Mouse (Mus musculus) hindlimb bud, embryonic 11.5 days (tissue): ENCODE measurements around the gene Ano10.

ENCODE experiments used
- DNase-seq: peaks from one replicate; pipeline ENCODE4 v3.0.0-alpha.2; 2012; ENCODE audit warnings: low read depth, low spot score; ENCODE audit errors: extremely low spot score

Gene Ano10

DNA sequence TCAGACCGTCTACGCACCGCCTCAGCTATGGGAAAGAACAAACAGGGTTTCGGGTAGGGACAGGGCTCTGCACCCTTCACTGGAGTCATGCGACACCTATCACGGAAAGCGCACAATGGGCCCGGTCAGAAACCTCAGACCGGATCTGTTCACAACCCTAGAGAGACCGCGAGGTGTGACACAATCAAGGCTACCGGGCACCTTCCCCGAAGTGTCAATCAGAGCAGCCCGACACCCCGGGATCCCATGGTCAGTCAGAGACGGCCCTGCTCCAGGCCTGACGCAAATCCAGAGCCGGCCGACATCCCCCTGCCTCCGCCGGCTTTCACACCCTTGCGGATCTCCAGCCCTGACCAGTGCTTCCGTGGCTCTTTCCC, 370 bp downstream of the Ano10 start:
- DNase-seq = no peak

DNA sequence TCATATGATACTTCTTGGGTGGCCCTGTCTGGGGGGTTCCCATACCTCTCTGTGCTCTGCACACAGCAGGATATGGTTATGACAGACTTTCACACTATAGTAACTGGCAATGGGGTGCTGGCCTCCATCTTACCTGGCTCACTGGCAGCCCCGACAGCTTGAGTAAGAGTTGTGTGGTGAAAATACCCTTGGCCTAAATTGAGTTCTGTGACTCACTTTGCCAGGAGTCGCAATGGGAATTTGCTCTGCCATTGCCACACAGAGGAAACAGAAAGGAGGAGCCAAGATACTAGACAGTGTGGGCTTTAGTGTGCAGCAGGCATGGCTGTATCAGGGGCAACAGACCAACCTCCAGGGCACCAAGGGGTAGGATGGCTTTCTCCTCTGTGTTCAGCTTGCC, 4.0 kb downstream of the Ano10 start:
- no peak for DNase-seq

DNA sequence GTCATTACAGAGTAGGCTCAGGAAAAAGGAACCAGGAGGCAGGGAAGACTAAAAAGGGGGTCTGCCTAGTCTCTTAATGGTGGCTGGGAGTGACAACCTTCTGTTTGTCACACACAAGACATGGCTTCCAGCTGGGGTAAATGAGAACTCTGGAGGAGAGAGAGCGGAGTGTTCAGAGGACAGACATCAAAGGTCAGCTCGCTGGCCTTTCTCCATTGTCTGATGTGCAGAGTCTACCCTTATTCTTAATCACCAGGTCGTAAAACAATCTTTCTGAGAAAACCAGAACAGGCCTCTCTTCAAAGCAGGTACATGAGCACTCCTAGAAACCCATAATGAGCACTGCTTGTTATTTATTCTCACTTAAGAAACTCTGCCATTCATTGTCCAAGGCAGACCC, 5.8 kb downstream of the Ano10 start:
- DNase-seq = no peak

DNA sequence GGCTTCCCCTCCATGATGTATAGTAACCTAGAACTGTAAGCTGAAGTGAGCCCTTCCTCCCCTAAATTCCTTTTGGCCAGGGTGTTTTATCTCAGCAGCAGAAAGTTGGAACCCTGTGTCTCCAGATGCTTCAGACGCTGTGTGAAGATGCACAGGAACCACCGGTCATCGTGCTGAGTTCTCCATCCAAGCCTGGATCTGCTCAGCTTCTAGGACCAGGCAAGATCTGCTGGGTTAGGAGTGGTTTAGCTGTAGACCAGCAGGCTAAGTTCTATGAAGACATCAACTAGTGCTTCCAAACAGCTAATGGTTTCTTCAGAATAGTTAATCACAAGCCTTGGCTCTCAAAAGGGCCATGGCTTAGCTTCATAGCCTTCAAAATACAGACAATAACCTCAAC, 6.7 kb downstream of the Ano10 start:
- DNase-seq = no peak

DNA sequence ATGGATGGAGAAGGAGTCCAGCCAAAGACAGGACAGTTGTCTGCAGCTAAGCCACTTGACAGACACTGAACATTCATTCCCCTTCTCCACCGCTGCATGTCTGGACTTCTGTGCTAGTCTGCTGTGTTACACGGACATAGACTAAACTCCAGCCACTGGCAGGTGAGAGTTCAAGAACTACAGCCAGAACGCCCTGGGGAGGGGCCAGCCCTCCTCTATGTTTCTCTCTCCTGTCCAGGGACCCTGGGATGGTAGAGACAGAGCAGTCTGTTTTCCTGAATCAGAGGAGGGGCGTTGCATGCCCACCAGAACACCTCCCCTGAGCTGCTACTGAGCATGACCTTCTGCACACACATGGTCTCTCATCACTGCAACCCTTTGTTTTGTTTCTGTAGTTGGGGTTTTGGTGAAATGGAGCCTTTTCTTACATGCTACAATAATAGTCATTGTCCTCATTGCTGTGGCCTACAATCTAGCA, 8.4 kb downstream of the Ano10 start:
- no peak for DNase-seq

DNA sequence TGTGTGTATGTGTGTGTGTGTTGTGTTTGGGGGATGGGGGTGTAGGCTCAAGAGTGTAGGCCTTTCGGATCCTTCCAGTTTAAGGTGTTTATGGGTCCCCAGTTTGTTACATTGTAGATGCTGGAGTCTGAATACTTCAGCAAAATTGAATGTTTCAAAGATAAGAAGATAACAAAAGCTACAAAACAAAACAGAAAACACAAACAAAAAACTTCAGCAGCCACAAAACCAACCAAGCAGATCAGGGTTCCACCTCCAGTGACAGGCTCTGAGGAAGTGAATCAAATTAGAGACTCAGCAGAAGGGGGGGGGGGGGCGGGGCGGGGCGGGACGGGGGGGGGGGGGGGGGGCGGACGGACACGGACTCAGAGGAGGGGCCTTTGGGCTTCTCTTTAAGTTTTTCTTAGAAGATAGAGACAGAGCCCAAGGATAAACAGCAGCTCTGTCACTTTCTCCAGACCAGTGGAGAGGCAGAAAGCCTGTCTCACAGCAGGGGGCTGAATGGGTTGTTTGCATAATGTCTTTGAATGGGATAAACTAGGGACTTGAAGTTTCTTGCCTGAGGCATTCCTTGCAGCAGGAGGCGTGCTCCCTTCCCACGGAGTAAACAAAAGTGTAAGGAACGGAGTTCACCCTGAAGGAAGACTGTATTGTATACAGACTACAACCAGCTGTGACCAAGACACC, 8.9 kb downstream of the Ano10 start:
- DNase-seq = no peak

DNA sequence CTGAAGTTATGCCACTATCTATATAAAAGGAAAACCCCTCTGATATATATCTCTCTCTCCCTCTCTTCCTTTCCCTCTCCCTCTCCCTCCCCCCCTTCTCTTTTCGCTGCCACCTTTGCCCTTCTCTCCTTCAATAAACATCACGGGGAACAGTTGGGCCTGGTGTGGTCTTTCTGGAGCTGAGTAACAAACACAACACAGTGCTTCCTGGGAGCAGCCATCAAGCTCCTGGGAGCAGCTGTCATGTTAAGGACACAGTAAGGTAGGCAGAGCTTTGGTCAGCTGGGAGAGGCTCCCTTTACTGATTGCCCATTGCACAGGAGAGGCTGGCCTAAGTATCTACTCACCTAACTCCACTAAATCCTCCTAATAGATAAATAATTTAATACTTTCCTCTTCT, 9.5 kb downstream of the Ano10 start:
- no peak for DNase-seq

DNA sequence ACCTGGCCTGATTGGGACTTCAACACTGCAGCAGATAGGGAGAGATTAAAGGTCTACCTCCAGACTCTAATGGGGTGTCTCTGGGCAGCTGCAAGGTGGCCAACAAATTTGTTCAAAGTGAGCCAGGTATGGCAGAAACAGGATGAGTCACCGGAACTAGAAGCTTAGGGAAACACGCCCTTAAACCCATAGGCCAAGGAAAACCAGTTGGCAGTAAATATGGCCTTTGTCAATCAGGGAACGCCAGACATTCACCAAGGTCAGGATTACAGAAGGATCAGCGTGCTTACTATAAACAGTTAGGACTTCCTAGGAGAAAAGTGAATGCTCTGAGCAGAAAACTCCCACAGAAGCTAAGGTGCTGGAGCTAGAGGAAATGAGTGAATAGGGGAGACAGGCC, 13.2 kb downstream of the Ano10 start:
- no peak for DNase-seq

DNA sequence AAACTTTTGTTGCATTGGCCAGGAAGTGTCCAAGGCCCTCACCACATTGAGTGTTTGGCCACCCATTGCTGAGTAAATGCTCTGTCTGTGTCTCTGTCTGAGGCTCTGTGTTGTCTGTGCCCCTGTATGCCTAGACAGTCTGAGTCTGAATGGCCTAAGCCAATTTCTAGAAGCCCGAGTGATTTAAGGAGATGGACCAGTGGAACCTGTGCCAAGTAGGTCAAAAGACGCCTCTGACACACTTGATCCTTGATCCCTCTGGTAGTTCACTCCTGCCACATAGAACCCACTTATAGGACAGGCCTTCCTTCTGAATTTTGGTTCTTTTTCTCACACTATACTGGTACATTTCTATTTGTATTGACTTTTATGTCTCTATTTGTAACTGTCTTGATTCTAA, 17.6 kb downstream of the Ano10 start:
- DNase-seq = no peak

DNA sequence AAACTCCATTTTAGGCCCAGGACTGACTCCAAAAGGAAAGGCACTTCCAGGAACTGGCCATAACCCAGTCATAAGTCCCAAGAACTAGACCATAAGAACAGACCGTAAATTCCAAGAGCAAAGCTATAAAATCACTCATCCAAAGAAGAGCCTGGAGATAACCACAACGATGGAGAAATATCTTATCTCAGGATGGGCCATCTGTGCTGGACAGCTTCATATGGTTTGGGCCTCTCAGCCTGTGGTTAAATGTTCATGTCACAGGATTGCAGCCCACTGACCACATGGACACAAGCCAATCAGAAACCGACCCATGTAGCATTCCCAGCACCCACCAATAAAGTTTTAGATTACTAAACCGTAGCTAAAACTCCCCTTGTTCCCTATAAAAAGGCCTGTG, 18.1 kb downstream of the Ano10 start:
- no peak for DNase-seq

DNA sequence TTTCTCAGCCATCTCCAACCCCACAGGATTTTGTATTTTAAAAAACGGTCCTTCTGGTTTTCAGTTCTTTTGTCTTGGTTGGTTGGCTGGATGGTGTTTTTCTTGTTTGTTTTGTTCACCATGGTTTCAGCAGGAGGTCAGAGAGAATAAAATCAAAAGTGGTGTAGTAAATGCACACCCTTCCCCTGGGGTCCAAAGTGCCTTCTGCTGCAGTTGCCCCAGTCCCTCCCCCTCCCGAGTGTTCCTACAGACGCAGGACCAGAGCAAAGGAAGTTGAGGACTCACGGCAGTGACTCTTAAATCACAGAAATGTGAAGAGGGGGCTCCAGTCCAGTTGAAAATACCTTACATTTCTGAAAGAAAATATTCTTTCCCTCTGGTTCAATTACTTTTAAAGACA, 19.9 kb downstream of the Ano10 start:
- DNase-seq = no peak

DNA sequence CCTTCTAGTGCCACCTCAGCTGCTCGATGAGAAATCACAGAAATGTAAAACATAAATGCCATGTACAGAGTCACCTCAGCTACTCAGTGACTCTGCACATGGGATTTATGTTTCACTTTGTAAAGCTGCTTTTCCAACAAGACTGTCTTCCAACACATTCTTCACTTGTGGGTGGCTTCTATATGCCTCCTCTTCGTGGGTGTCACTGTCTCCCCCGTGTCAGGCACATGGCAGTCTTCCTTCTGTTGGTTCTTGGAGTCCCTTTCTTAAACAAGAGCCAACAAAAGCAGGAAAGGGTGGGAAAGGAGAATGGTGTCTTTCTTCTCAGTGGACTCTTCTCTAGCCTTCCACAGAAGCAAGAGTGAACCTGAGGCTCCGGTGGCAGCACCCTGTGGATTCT, 20.3 kb downstream of the Ano10 start:
- DNase-seq = no peak

DNA sequence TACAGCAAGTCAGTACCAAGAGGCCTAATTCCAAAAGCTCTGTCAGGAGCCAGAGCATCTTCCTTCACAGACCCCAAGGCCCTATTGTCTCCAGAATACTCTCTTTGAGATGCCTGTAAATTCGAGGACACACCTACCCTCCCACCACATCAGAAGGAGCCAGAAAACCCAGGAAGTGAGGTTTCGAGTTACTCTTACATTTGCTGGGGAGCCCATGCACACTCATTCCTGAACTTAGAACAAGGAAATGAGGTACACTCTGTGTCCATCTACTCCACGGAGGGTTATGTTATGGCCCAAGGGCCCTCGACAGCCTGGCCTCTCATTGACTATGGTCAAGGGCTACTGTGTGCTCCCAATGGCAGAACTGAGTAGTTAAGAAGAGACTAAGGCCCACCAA, 22.4 kb downstream of the Ano10 start:
- no peak for DNase-seq

DNA sequence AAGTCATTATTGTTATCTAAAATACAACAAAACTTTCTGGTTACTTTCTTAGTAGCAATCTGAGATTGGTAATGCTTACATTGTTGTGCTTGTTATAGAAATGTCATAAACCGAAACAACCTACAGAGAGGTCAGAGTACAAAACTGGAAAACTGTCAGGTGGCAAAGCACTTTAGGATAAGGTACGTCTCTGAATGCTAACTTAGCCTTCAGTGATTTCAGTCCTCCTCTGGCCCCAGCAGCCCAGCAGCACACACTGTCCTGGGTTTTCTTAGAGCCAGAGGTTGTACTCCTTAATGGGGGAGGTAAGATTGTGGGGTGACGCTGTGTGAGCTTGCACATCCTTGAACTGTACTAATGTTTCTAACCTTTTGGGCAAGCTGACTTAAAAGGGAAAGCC, 22.9 kb downstream of the Ano10 start:
- no peak for DNase-seq

DNA sequence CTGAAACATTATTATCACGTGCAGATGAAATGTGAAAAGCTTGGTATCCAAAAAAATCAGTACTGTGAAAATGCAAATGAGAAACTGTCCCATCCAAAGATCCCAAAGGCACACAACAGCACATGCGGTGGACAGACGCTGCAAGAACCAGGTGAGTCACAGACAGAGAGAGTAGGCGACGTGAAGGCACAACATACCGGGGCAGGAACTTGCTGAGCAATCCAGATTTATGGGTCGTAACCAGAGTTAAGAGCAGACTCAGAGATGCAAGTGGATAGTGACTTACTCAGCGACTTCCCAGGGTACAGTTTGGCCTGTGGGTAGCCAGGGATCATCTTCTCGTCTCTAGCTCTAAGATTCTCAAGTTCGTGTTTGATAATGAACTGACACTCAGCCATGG, 23.3 kb downstream of the Ano10 start:
- no peak for DNase-seq

DNA sequence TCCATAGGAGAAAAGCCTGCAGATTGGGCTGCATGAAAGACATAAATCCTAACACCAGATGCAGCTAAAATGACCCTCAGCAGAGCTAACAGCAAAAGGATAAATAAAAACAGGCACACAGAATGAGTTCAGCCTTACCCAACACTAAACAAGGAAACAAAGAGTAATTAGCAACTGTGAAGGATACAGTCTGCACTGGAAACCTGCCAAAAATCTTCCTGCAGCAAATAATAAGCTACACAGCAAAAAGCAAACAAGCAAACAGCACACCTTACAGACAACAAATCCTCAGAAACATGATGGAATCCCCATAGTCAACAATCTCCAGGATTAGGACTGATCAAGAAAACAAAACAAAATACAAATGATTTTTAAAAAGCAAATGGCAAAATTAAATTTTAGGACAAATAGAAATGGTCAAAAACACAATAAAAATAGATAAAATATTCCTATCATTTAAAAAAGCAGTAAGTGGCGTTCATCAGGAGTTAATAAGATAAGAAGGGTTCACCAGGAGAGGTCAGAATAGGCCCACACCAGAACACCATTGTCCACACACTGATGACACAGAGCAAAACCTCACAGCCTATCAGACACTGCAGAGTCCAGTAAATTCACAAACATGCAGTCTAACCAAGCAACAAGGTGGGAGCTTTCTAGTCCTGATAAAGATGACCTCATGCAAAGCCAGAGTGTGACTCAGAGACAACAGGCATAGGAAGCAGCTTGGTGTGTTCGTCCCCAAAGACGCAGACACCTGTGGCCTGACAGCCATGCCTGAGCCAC, 24.8 kb downstream of the Ano10 start:
- no peak for DNase-seq

DNA sequence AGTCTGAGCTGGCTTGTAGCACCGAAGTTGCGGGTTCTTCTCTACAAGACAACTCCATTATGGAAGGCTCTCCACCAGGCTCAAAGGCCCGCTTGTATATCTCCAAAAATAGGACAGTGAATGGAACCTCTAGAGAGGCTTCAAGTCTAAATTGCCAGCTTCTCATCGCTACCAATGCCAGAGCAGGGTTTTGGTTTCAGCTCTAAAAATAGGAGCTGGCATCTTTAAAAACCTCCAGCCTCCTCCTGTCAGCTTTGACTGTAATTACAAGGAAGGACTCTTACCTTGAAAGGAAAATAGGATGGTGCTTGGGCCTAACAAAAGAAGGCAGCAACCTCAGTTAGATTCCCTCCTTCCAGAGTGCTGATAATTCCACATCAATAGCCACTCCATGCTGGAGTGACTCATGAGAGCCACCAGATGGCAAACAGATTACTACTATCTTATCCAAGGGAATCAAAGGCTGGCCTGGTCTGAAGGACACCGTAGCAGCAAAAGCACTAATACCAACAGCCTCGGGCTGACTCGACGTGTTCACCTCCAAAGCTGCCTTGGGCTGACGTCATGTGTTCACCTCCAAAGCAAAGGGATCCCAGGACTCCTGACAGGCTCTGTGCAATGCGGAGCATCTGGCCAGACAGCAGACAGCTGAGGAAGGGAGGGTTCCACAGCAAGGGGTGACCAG, 28.6 kb downstream of the Ano10 start:
- DNase-seq = no peak

DNA sequence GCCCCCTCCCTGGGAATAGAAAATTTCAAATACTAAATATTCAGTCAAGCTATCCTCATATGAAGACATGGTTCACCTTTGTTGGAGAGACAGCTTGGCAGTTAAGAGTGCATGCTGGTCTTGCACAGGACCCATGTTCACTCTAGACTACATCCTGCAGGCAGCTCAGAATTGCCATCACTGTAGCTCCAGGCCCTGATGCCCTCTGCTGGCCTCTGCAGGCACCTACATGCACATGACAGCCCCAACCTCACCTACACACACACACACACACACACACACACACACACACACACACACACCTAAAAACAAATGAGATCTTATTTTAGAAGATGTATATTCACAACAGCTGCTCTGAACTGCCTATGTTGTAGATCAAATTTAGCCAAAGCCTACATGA, 31.1 kb downstream of the Ano10 start:
- no peak for DNase-seq

DNA sequence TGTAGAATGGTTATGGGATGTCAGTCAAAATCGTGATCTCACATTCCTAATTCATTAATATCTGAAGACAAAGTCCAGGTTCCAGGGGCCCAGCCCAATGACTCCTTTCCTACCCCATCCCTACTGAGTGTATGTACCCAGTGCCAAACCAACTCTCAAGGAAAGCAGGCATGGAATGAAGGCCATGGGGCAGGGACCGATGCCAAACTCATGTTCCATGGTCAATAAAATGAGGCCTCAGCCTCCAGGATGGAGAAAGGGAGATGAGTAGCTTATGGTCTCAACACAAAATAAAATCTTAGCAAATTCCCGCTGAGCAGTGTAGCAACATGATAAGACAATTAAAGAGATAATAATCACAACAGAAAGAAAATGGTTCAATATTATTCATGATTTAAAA, 39.8 kb downstream of the Ano10 start:
- no peak for DNase-seq

DNA sequence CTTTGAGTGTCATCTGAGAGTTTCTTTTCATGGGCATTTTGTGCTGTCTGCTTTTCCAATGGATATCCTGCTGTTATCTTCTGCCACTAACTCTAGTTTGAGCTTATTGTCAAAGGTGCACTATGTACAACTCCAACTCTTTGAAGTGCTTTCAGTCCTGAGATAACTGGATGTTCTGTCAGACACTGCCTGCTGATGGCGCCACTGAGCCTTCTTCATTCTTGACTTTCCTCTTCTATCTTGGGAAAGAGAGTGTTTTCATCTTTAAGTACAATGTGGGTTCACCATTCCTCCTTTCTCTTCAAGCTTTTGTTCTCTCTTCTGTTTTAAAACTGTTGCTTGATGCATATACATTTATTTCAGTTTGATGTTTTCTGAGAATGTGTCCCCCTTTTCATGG, 42.1 kb downstream of the Ano10 start:
- DNase-seq = no peak

DNA sequence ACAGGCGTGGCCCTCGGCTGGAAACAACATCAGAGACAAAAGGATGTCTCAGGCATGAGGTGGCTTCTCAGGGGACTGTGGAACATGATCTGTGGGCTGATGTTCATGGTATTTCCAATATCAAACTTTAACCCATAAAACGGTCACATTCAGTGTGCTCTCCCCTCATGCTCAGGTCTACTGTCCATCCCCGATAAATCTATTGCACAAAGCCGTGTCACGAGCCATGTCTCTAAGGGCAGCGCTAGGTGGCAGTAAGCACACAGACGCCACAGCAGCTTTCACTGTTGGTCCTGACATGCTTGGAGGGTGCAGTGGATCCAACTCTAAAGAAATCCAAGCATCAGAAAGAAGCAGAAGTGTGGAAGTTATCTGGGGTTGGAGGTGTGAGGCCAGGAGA, 46.1 kb downstream of the Ano10 start:
- no peak for DNase-seq

DNA sequence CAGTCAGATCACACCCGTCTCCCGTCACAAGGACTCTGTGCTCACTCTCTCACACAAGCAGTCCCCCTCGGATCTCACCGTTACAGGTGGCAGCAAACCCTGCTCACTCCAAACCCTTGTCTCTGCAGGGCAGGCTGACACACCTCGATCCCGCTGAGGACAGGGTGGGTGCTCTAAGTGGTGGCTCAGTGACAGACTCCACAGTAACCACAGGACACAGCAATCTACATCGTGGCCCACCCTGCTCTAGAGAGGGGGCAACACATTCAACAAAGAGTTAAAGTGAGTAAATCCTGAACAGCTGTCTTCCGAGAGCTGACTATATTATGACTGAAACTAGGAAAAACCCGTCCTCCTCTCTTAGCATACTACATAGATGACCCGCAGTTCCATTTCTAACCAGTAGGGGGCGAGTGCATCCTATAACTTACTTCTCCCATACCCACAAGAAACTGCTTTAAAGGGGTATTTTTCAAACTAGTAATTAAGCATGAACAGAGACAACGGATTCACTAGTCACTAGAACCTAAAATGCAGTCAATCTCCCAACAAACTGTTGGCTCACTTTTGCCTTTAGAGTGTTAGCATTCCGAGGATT, 46.7 kb downstream of the Ano10 start:
- peak; percentile 35 for DNase-seq
